Mouse (Mus musculus) granulocyte monocyte progenitor cell, adult 5-6 weeks (primary cell): ENCODE measurements at regions not wholly inside any gene's neighbourhood (a gene's known extent, or its start where the extent isn't known, plus 50 kb on each side); places are given as distances from the start of the nearest gene placed in this dataset.
"Not testable (repeated sequence)": the region's sequence is repeated elsewhere in the genome, so short reads cannot be mapped to it uniquely, and the experiment has no call there.

Source experiments
- ATAC-seq: replicated peaks from 2 replicates; pipeline ENCODE4 v1.8.0; 2016; ENCODE audit warnings: mild to moderate bottlenecking, moderate TSS enrichment, inconsistent platforms; ENCODE audit not compliant: poor library complexity, severe bottlenecking

- ATAC-seq: no peak
These were observed 159.6 kb downstream of the Adgrd1 start for GRCm38 (mm10) chr5:129256136-129256535.

DNA sequence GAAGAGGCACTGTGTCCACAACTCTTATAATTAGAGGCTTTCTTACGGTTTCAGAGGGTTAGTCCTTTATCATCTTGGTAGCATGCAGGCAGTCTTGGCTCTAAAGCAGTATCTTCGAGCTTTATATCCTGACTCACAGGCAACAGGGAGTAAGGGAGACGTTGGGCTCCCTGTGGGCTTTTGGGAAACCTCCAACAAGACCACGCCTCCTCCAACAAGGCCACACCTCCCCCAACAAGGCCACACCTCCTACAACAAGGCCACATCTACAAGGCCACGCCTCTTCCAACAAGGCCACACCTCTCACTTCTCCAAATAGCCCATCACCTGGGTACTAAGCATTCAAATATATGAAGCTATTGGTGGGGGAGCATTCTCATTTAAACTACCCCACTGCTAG is 160.7 kb downstream of the Adgrd1 start:
- ATAC-seq: no peak

DNA sequence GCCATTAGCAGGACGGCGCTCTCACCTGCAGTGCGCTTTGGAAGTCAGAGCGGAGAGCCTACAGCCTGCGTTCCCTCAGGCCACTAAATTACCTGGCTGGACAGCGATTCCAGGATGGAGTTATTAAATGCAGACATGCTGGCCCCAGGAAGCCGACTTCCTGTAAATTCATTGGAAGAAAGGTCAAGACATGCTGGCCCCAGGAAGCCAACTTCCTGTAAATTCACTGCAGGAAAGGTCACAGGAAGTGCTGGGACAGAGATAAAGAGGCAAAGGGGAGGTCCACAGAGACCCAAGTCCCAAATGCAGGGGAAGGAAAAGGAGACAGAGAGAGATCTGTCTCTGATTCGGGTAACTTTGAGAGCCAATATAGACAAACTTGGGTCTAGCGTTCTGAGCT is 164.1 kb downstream of the Adgrd1 start:
- ATAC-seq: no peak

DNA sequence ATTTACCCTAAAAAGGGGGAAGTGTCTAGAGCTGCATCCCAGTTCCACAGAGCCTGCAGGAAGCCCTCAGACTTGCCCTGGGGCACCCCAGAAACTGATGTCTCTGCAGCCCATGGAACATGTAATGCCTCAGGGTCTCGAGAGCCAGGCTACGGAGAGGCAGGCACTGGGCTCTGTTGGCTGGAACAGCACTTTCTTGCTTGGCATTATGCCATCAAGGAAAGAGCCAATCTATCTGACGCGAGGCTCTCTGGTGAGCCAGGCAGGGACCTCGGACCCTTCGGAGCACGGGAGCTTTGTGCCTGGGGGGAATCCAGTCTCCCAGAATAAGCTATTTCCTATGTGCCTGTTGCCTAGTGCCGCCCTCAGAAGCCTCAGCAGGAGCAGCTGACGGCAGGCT is 166.6 kb downstream of the Adgrd1 start:
- ATAC-seq: no peak

DNA sequence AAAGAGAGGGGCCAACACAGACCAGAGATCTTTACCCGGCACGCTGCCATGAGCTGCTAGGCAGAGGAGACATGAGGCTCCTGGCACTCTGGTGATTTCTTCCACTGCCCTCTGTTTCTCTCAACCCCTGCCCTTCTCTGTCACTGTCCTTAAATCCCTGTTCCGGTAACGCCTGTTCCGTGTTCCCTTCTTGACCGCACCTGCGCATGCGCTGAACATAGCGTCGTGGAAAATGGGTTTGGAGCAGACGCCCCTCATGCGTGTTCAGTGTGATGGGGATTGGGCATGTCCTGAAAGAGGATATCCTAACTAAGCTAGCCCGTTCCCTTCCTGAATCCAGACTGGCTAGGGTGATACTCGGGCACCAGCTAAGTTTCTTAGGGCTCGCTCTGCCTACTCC is 167.8 kb downstream of the Adgrd1 start:
- ATAC-seq: no peak

DNA sequence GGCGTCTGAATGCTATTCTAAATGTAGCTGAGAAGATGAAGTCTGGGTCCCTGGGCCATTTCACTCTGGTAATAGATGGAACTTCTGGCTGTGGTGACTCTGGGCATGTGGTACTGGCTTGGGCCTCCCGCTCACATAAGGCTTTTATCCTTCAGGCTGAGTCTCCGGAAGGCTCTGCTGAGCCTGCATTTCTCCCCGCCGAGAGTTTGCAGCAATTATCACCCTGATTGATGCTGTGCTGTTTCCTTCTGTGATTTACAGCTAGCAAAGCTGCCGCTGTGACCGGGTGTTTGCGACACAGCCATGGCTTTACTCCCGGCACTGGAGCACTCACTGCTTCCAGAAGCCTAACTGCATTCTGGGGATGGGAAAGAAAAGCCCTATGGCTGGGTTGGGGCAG is 171.9 kb downstream of the Adgrd1 start:
- no peak for ATAC-seq

GRCm38 (mm10) chr5:129270051-129270472 is 173.5 kb downstream of the Adgrd1 start:
- no peak for ATAC-seq

DNA sequence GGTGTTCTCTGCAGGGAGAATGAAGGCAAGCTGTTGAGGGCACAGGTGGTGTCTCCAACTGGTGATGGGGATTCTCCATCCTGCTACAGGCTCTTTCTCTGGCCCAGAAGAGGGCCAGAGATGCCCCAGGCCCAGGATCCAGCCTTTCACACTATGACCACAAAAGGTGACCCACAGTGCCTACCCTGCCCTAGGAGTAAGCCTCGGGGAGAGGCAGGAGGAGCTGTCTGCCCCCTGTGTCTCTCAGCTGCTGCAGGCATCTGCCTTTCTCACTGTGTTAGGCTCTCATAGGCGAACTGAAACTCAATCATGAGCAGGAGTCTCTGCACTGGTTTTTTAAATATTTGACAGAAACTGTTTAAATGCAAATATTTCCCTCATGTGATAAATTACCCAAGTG is 184.9 kb downstream of the Adgrd1 start:
- ATAC-seq: no peak

GRCm38 (mm10) chr5:129282133-129282532 is 185.6 kb downstream of the Adgrd1 start:
- no peak for ATAC-seq

DNA sequence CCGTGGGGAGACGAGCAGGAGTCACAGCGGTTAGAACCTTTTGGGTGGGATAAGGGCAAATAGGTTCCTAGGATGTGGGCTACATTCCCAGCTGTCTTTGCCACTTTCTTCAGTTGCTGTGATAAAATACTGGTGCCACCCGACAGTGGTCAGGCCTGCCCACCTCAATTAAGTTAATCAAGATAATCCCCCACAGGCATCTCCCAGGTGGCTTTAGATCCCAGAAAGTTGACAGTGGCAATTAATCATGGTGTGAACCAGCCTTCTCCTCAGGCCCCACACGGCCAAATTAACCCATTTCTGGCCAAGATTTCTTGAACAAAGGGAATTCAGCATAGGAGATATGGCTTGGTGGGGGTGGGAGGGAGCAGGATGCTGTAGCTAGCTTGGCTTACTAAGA is 186.3 kb downstream of the Adgrd1 start:
- no peak for ATAC-seq

DNA sequence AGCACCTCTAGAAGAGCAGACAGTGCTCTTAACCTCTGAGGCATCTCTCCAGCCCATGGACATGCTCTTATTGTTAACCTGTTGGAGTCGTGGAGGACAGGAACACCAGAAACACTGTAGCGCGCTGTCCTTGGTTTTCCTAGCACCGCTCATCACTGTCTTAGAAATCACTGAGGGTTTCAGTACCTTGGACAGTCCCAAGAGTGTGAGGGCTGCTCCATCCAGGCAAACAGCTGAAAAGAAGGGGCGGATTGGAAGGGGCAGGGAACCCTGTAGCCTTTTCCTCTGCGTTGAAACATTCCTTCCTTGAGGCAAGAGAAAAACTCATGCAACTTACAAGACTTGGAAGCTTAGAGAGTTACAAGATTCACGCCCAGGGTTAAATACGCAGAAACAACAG is 190.9 kb downstream of the Adgrd1 start:
- ATAC-seq: no peak

- ATAC-seq: not testable (repeated sequence)
These were observed 196.3 kb downstream of the Adgrd1 start for GRCm38 (mm10) chr5:129292821-129293220.

GRCm38 (mm10) chr5:129294861-129295542 is 198.5 kb downstream of the Adgrd1 start:
- not testable (repeated sequence) for ATAC-seq

- ATAC-seq: no peak
These were observed 201.3 kb downstream of the Adgrd1 start for GRCm38 (mm10) chr5:129297657-129298349.

GRCm38 (mm10) chr5:129298646-129299455 is 202.2 kb upstream of the Sfswap start:
- ATAC-seq: no peak

DNA sequence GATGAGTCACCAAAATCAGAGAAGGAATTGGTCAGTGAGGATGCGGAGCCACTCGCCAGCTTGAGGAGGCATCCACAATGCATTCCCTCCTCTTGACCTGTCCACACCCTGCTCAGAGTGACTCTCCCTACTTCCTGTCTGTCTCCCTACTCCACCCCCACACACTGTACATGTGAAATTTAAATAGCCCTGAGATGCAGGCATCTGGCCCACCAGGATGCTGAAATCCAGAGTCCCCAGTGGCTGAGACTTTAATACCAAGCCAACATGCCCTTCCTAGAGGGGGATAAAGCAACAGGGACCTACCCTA is 201.6 kb upstream of the Sfswap start:
- no peak for ATAC-seq

GRCm38 (mm10) chr5:129300423-129300822 is 200.6 kb upstream of the Sfswap start:
- no peak for ATAC-seq

DNA sequence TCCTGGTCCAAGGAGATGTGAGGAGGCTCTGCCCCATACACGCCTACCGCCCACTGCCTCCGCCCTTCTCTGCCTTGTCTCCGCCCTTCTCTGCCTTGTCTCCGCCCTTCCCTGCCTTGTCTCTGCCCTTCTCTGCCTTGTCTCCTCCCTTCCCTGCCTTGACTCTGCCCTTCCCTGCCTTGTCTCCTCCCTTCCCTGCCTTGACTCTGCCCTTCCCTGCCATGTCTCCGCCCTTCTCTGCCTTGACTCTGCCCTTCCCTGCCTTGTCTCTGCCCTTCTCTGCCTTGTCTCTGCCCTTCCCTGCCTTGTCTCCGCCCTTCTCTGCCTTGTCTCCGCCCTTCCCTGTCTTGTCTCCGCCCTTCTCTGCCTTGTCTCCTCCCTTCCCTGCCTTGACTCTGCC is 185.4 kb upstream of the Sfswap start:
- no peak for ATAC-seq

DNA sequence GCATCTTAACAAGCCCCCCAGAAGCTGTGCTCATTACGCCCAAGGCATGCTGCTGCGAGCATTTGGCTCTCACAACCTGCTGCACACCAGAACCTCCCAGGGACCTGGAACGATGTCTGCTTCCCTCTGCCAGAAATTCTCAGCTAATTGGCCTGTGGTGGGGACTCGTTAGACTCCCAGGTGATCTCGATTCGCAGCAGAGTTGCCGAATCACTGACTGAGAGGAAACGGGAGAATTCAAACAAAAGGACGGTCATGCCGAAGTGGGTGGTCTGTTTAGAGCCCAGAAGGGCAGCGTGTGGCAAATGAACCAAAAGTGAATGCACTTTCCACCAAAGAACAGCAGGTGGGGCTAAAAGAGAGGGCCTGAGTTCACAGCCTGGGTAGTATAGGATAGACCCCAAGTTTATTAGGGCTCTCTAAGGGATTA is 169.9 kb upstream of the Sfswap start:
- no peak for ATAC-seq

DNA sequence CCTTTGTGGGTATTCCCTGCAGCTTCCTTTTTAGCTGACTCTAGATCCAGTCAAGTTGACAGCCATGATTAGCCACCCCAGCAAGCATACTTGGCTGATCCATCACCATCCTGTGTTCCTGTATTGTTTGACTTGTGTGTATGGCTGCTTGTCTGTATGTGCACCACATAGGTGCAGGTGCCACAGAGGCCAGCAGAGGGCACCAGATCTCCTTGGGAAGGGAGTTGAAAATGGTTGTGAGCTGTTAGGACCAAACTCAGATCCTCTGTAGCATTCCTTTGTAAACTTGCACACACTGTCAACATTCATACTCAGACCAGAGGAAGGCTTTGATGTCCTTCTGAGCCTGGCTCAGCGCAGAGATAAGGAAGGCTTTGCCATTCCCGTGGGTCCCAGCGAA is 169.0 kb upstream of the Sfswap start:
- ATAC-seq: no peak

- no peak for ATAC-seq
These were observed 162.5 kb upstream of the Sfswap start for GRCm38 (mm10) chr5:129338511-129338910.
